Comparison of ENCODE assay signal across 32 mouse cellular contexts in genomic region chr2:122223654-122224053, GRCm38 (mm10). TPM values are rescaled to one million over a fixed set of nuclear protein-coding genes. Genes with fewer than 3 reads are reported as not detected.
A peak's percentile ranks its signal among the peaks of the same experiment; 100 is the strongest.
DNase-seq lines count a peak whose midpoint lies in the region; ATAC-seq and TF ChIP-seq lines count a peak whose summit lies in the region.
"Had no signal": no experiment of that assay in that cellular context is flagged by ENCODE, and none has a peak within 500 bp of the region (broad histone marks: within the 10 kb centered on the region; RNA-seq: fewer than 3 reads in every experiment).

No protein-coding gene starts in this region.

- H3K4me3 ChIP-seq in MEL (ENCODE audit: control insufficient read depth in 1 of 2, insufficient read depth in 1 of 2, low read depth in 2 of 2, low read length in 2 of 2): no peak overlapping the region
- H3K4me3 ChIP-seq in liver, embryonic 13.5 days (replicated peaks): no peak overlapping the region
- no peak overlapping the region for H3K4me3 ChIP-seq in liver, embryonic 16.5 days (ENCODE audit: low read depth, low read length)
- H3K4me3 ChIP-seq in kidney, adult 2 months (ENCODE audit: insufficient read depth, low read depth, low read length): no peak overlapping the region
- no peak overlapping the region for H3K4me3 ChIP-seq in forebrain, embryonic 14.5 days (ENCODE audit: low read depth, low read length)
- H3K4me3 ChIP-seq: embryonic facial prominence, embryonic 12.5 days; embryonic facial prominence, embryonic 15.5 days; forebrain, embryonic 15.5 days; heart, embryonic 12.5 days; heart, embryonic 15.5 days had no signal

- H3K27ac ChIP-seq in MEL (ENCODE audit: control insufficient read depth, low read depth, low read length): no peak overlapping the region
- H3K27ac ChIP-seq in liver, embryonic 13.5 days: no peak overlapping the region
- H3K27ac ChIP-seq in liver, embryonic 16.5 days (ENCODE audit: low read length): no peak overlapping the region
- H3K27ac ChIP-seq in kidney, adult 2 months (ENCODE audit: insufficient read depth, low read depth, low read length): no peak overlapping the region
- H3K27ac ChIP-seq in forebrain, embryonic 14.5 days (ENCODE audit: low read depth, low read length): no peak overlapping the region
- H3K27ac ChIP-seq: embryonic facial prominence, embryonic 12.5 days; embryonic facial prominence, embryonic 15.5 days; forebrain, embryonic 15.5 days; heart, embryonic 15.5 days; hindbrain, embryonic 14.5 days had no signal

- no peak for TF ChIP-seq CTCF in MEL (IDR thresholded peaks at IDR 0.05 in 2 of 3, conservative IDR thresholded peaks at IDR 0.05 in 1 of 3; ENCODE audit: control insufficient read depth in 1 of 3, insufficient read depth in 1 of 3, low read depth in 2 of 3, low read length in 3 of 3, poor library complexity in 1 of 3, severe bottlenecking in 1 of 3)
- TF ChIP-seq CTCF in kidney, adult 2 months (conservative IDR thresholded peaks at IDR 0.05; ENCODE audit: insufficient read depth, insufficient read length, low read depth, low read length): no peak

- no peaks in the 10 kb centered on the region for H3K27me3 ChIP-seq in MEL (ENCODE audit: control insufficient read depth in 1 of 2, insufficient read depth in 2 of 2, low read length in 2 of 2)
- H3K27me3 ChIP-seq in liver, embryonic 13.5 days: no peaks in the 10 kb centered on the region
- no peaks in the 10 kb centered on the region for H3K27me3 ChIP-seq in liver, embryonic 16.5 days (ENCODE audit: control insufficient read depth, insufficient read depth, low read depth, low read length)
- H3K27me3 ChIP-seq in kidney, adult 2 months (replicated peaks; ENCODE audit: control insufficient read depth, insufficient read depth, low read length): no peaks in the 10 kb centered on the region
- no peaks in the 10 kb centered on the region for H3K27me3 ChIP-seq in forebrain, embryonic 14.5 days (replicated peaks; ENCODE audit: control insufficient read depth, insufficient read depth, low read length)
- H3K27me3 ChIP-seq: CH12.LX; embryonic facial prominence, embryonic 12.5 days; embryonic facial prominence, embryonic 15.5 days; forebrain, embryonic 15.5 days; heart, embryonic 12.5 days; heart, embryonic 15.5 days had no signal

- no peak for TF ChIP-seq RAD21 in MEL (IDR thresholded peaks at IDR 0.05; ENCODE audit: low read depth, low read length)

- intact Hi-C loops in heart, postnatal 10 days (cut with DNase I): no loop called here

- H3K9ac ChIP-seq in MEL (ENCODE audit: control insufficient read depth, low read depth, low read length, poor library complexity, severe bottlenecking): no peak overlapping the region
- no peak overlapping the region for H3K9ac ChIP-seq in liver, embryonic 13.5 days
- H3K9ac ChIP-seq in liver, embryonic 16.5 days (ENCODE audit: low read depth, low read length): no peak overlapping the region
- H3K9ac ChIP-seq in forebrain, embryonic 14.5 days (ENCODE audit: low read length): no peak overlapping the region
- H3K9ac ChIP-seq: embryonic facial prominence, embryonic 12.5 days; embryonic facial prominence, embryonic 15.5 days; forebrain, embryonic 15.5 days; heart, embryonic 12.5 days; heart, embryonic 15.5 days; hindbrain, embryonic 14.5 days had no signal

- H3K4me1 ChIP-seq in MEL (ENCODE audit: control insufficient read depth in 1 of 2, insufficient read depth in 2 of 2, low read length in 2 of 2): peaks cover 14 to 23% of the 10 kb centered on the region in 2 experiments
- peaks cover 59% of the 10 kb centered on the region for H3K4me1 ChIP-seq in liver, embryonic 13.5 days (replicated peaks)
- H3K4me1 ChIP-seq in liver, embryonic 16.5 days (ENCODE audit: control insufficient read depth, low read depth, low read length): peaks cover 18% of the 10 kb centered on the region
- no peaks in the 10 kb centered on the region for H3K4me1 ChIP-seq in kidney, adult 2 months (ENCODE audit: control insufficient read depth, insufficient read depth, low read length)
- H3K4me1 ChIP-seq in forebrain, embryonic 14.5 days (ENCODE audit: control insufficient read depth, insufficient read depth, low read length): no peaks in the 10 kb centered on the region
- H3K4me1 ChIP-seq: embryonic facial prominence, embryonic 12.5 days; embryonic facial prominence, embryonic 15.5 days; forebrain, embryonic 15.5 days; heart, embryonic 15.5 days had no signal

- ATAC-seq in liver, embryonic 13.5 days (ENCODE audit: low read depth): peak; percentile 72
- peak; percentile 62; the same call in 1 of the 2 replicates for ATAC-seq in liver, embryonic 16.5 days (ENCODE audit: low read depth)
- ATAC-seq in megakaryocyte-erythroid progenitor cell, adult 5-6 weeks (replicated peaks; ENCODE audit: low FRiP score, low TSS enrichment, poor library complexity, severe bottlenecking): peak; percentile 64
- no peak for ATAC-seq in forebrain, embryonic 14.5 days
- ATAC-seq: forebrain, embryonic 15.5 days had no signal

- peaks cover 0 to 25% of the 10 kb centered on the region in 2 experiments; a peak in 2 of 4 replicates for H3K36me3 ChIP-seq in MEL (ENCODE audit: control insufficient read depth in 1 of 2, insufficient read depth in 2 of 2, low read length in 2 of 2)
- H3K36me3 ChIP-seq in liver, embryonic 13.5 days: no peaks in the 10 kb centered on the region
- H3K36me3 ChIP-seq in liver, embryonic 16.5 days (ENCODE audit: control insufficient read depth, insufficient read depth): no peaks in the 10 kb centered on the region
- H3K36me3 ChIP-seq in kidney, adult 2 months (ENCODE audit: control insufficient read depth, insufficient read depth, low read length): no peaks in the 10 kb centered on the region
- no peaks in the 10 kb centered on the region for H3K36me3 ChIP-seq in forebrain, embryonic 14.5 days (ENCODE audit: control insufficient read depth, insufficient read depth, low read length)
- H3K36me3 ChIP-seq: embryonic facial prominence, embryonic 12.5 days; embryonic facial prominence, embryonic 15.5 days; forebrain, embryonic 15.5 days; G1E; heart, embryonic 12.5 days; heart, embryonic 15.5 days had no signal

- no peaks in the 10 kb centered on the region for H3K79me2 ChIP-seq in MEL (ENCODE audit: control insufficient read depth, insufficient read depth, low read length, poor library complexity)

- DNase-seq in MEL (ENCODE audit: low read depth, low spot score): no peak
- no peak for DNase-seq in liver, embryonic 13.5 days
- DNase-seq in kidney, adult 2 months: no peak
- DNase-seq in heart, postnatal 10 days: no peak
- DNase-seq in forebrain, embryonic 14.5 days (ENCODE audit: low spot score): no peak
- DNase-seq: adrenal gland, adult 2 months; adrenal gland, postnatal 14 days; B cell, adult 2 months; cerebellum, adult 11 months; cerebellum, adult 2 months; cerebellum, adult 9-11 months; cerebellum, postnatal 25 days; gastrocnemius, postnatal 25 days; heart, adult 18-20 months; heart, postnatal 14 days; heart, postnatal 4 days had no signal

- TF ChIP-seq POLR2A in MEL (IDR thresholded peaks at IDR 0.05; ENCODE audit: control insufficient read depth in 1 of 2, insufficient read depth in 1 of 2, low read depth in 1 of 2, low read length in 2 of 2, poor library complexity in 1 of 2): no peak
- no peak for TF ChIP-seq POLR2A in kidney, adult 2 months (IDR thresholded peaks at IDR 0.05; ENCODE audit: low read depth, low read length)

- no peak overlapping the region for H3K4me2 ChIP-seq in liver, embryonic 13.5 days
- H3K4me2 ChIP-seq in liver, embryonic 16.5 days (ENCODE audit: low read depth, low read length): no peak overlapping the region
- H3K4me2 ChIP-seq in forebrain, embryonic 14.5 days (ENCODE audit: low read length): no peak overlapping the region
- H3K4me2 ChIP-seq: embryonic facial prominence, embryonic 12.5 days; embryonic facial prominence, embryonic 15.5 days; forebrain, embryonic 15.5 days; heart, embryonic 12.5 days; heart, embryonic 15.5 days; hindbrain, embryonic 14.5 days had no signal

- H3K9me3 ChIP-seq in MEL (replicated peaks; ENCODE audit: insufficient read depth, low read length): no peaks in the 10 kb centered on the region
- H3K9me3 ChIP-seq in liver, embryonic 13.5 days (replicated peaks): no peaks in the 10 kb centered on the region; the same call in 1 of the 2 replicates
- H3K9me3 ChIP-seq in liver, embryonic 16.5 days (replicated peaks; ENCODE audit: control insufficient read depth, low read length): no peaks in the 10 kb centered on the region
- H3K9me3 ChIP-seq in forebrain, embryonic 14.5 days (replicated peaks; ENCODE audit: control insufficient read depth, low read length): no peaks in the 10 kb centered on the region
- H3K9me3 ChIP-seq: embryonic facial prominence, embryonic 12.5 days; embryonic facial prominence, embryonic 15.5 days; forebrain, embryonic 15.5 days; G1E; heart, embryonic 12.5 days; heart, embryonic 15.5 days had no signal

- TF ChIP-seq EP300 in MEL (IDR thresholded peaks at IDR 0.05; ENCODE audit: low read depth in 1 of 2, low read length in 2 of 2): no peak

RNA-seq across cellular contexts. Expression of gene Sord, which starts 10.9 kb away (rescaled TPM):
- total RNA-seq in MEL (2012; rRNA removed): 39.6 and 41.1 TPM in 2 replicates
- polyA plus RNA-seq in MEL (2012; ENCODE audit: insufficient read depth in 1 of 2, insufficient read length in 2 of 2, low read depth in 1 of 2, low replicate concordance in 2 of 2, missing spikeins in 1 of 2): 10 to 100 TPM in 1 of 2 experiments, not detected in 1; 61.7 TPM
- polyA plus RNA-seq in liver, embryonic 13.5 days (2015; fragmentation: Nextera tagmentation; extraction: Ambion mirVana): 146 and 178 TPM in 2 replicates
- polyA plus RNA-seq in liver, embryonic 16.5 days (2015; fragmentation: Nextera tagmentation; extraction: Ambion mirVana): 193 and 196 TPM in 2 replicates
- 89.6 and 95.4 TPM in 2 replicates for total RNA-seq in megakaryocyte-erythroid progenitor cell, adult 5-6 weeks (2014; fragmentation: Nextera tagmentation)
- total RNA-seq in megakaryocyte-erythroid progenitor cell, adult 5-6 weeks (2017): 115 and 122 TPM in 2 replicates
- polyA plus RNA-seq in kidney, adult 2 months (2012; rRNA removed): 566 and 646 TPM in 2 replicates
- total RNA-seq in heart, postnatal 10 days (2021): 100 to 1,000 TPM in 1 of 2 experiments, 10 to 100 TPM in 1; 88.5 to 113 TPM
- 19.7 and 20.1 TPM in 2 replicates for polyA plus RNA-seq in forebrain, embryonic 14.5 days (2014; fragmentation: Nextera tagmentation; extraction: Ambion mirVana)

RNA-seq across cellular contexts. Expression of gene Terb2, which starts 37.6 kb away (rescaled TPM):
- not detected in 2 replicates for total RNA-seq in MEL (2012; rRNA removed)
- polyA plus RNA-seq in MEL (2012; ENCODE audit: insufficient read depth in 1 of 2, insufficient read length in 2 of 2, low read depth in 1 of 2, low replicate concordance in 2 of 2, missing spikeins in 1 of 2): not detected
- not detected in 2 replicates for polyA plus RNA-seq in liver, embryonic 13.5 days (2015; fragmentation: Nextera tagmentation; extraction: Ambion mirVana)
- polyA plus RNA-seq in liver, embryonic 16.5 days (2015; fragmentation: Nextera tagmentation; extraction: Ambion mirVana): not detected in 2 replicates
- total RNA-seq in megakaryocyte-erythroid progenitor cell, adult 5-6 weeks (2014; fragmentation: Nextera tagmentation): not detected in 2 replicates
- not detected in 2 replicates for total RNA-seq in megakaryocyte-erythroid progenitor cell, adult 5-6 weeks (2017)
- polyA plus RNA-seq in kidney, adult 2 months (2012; rRNA removed): not detected in 2 replicates
- total RNA-seq in heart, postnatal 10 days (2021): not detected
- polyA plus RNA-seq in forebrain, embryonic 14.5 days (2014; fragmentation: Nextera tagmentation; extraction: Ambion mirVana): not detected in 2 replicates
- total RNA-seq: adrenal gland, adult 2 months; adrenal gland, postnatal 14 days; adrenal gland, postnatal 4 days; CH12.LX; common myeloid progenitor, adult 5-6 weeks; G1E; gastrocnemius, adult 8-10 months; gastrocnemius, postnatal 25 days; heart, adult 18-20 months; heart, postnatal 14 days; heart, postnatal 4 days had no signal
- polyA plus RNA-seq: adrenal gland, adult 2 months; cerebellum, adult 2 months; embryonic facial prominence, embryonic 12.5 days; embryonic facial prominence, embryonic 15.5 days; forebrain, embryonic 11.5 days; forebrain, embryonic 15.5 days; G1E; gonadal fat pad, adult 2 months; heart, embryonic 12.5 days; heart, embryonic 15.5 days; hindbrain, embryonic 11.5 days; hindbrain, embryonic 14.5 days had no signal

RNA-seq across cellular contexts. Expression of gene Patl2, which starts 37.7 kb away (rescaled TPM):
- total RNA-seq in MEL (2012; rRNA removed): 0.58 and 0.72 TPM in 2 replicates
- polyA plus RNA-seq in MEL (2012; ENCODE audit: insufficient read depth in 1 of 2, insufficient read length in 2 of 2, low read depth in 1 of 2, low replicate concordance in 2 of 2, missing spikeins in 1 of 2): under 1 TPM in 1 of 2 experiments, not detected in 1; 0.84 TPM
- polyA plus RNA-seq in liver, embryonic 13.5 days (2015; fragmentation: Nextera tagmentation; extraction: Ambion mirVana): 0.06 TPM in 2 replicates
- 0.04 and 0.07 TPM in 2 replicates for polyA plus RNA-seq in liver, embryonic 16.5 days (2015; fragmentation: Nextera tagmentation; extraction: Ambion mirVana)
- not detected in 2 replicates for total RNA-seq in megakaryocyte-erythroid progenitor cell, adult 5-6 weeks (2014; fragmentation: Nextera tagmentation)
- not detected in 2 replicates for total RNA-seq in megakaryocyte-erythroid progenitor cell, adult 5-6 weeks (2017)
- 0.04 TPM in 1 of 2 replicates, not detected in the other for polyA plus RNA-seq in kidney, adult 2 months (2012; rRNA removed)
- not detected for total RNA-seq in heart, postnatal 10 days (2021)
- polyA plus RNA-seq in forebrain, embryonic 14.5 days (2014; fragmentation: Nextera tagmentation; extraction: Ambion mirVana): not detected in 2 replicates
- total RNA-seq: adrenal gland, adult 2 months; CH12.LX; common myeloid progenitor, adult 5-6 weeks; gastrocnemius, adult 8-10 months; gastrocnemius, postnatal 25 days; heart, adult 18-20 months; heart, postnatal 14 days; heart, postnatal 4 days had no signal
- polyA plus RNA-seq: adrenal gland, adult 2 months; embryonic facial prominence, embryonic 12.5 days; forebrain, embryonic 11.5 days; forebrain, embryonic 15.5 days; heart, embryonic 12.5 days; hindbrain, embryonic 14.5 days had no signal
